Mouse (Mus musculus): ENCODE measurements around the gene Trmt13. TPM values are rescaled to one million over a fixed set of nuclear protein-coding genes. Genes with fewer than 3 reads are reported as not detected.

The Trmt13 gene
- polyA plus RNA-seq, 1 experiment from 2014 or later, result 22.4 TPM

- no peaks in the 10 kb centered on the region for H3K9me3 ChIP-seq
- H3K27me3 ChIP-seq (ENCODE audit: insufficient read depth, poor library complexity, severe bottlenecking), result no peaks in the 10 kb centered on the region
- 93% methylated on average over 7 of the region's 7 CpGs for whole genome bisulfite sequencing
- H3K27ac ChIP-seq, result no peak overlapping the region
- no peak for DNase-seq (ENCODE audit: low spot score)
- peaks cover 67% of the 10 kb centered on the region for H3K36me3 ChIP-seq
- no peak overlapping the region for H3K4me3 ChIP-seq
- no peaks in the 10 kb centered on the region for H3K4me1 ChIP-seq (replicated peaks)
Observed at GRCm38 (mm10) chr3:116620636-116621370, 6.4 kb upstream of the Trmt13 start.

GRCm38 (mm10) chr3:116618855-116619254, 4.5 kb upstream of the Trmt13 start:
- peaks cover 87% of the 10 kb centered on the region for H3K36me3 ChIP-seq
- H3K27me3 ChIP-seq (ENCODE audit: insufficient read depth, poor library complexity, severe bottlenecking), result no peaks in the 10 kb centered on the region
- no peak overlapping the region for H3K27ac ChIP-seq
- 89% methylated on average over 6 of the region's 6 CpGs for WGBS
- no peaks in the 10 kb centered on the region for H3K4me1 ChIP-seq (replicated peaks)
- H3K9me3 ChIP-seq, result no peaks in the 10 kb centered on the region
- no peak for DNase-seq (ENCODE audit: low spot score)
- no peak overlapping the region for H3K4me3 ChIP-seq

GRCm38 (mm10) chr3:116615318-116616068, 1.1 kb upstream of the Trmt13 start:
- no peaks in the 10 kb centered on the region for H3K9me3 ChIP-seq
- no peak for DNase-seq (ENCODE audit: low spot score)
- peaks cover 77% of the 10 kb centered on the region for H3K36me3 ChIP-seq
- no peaks in the 10 kb centered on the region for H3K27me3 ChIP-seq (ENCODE audit: insufficient read depth, poor library complexity, severe bottlenecking)
- 90% methylated on average over 8 of the region's 8 CpGs for WGBS
- H3K4me1 ChIP-seq (replicated peaks), result no peaks in the 10 kb centered on the region
- no peak overlapping the region for H3K27ac ChIP-seq
- no peak overlapping the region for H3K4me3 ChIP-seq

DNA sequence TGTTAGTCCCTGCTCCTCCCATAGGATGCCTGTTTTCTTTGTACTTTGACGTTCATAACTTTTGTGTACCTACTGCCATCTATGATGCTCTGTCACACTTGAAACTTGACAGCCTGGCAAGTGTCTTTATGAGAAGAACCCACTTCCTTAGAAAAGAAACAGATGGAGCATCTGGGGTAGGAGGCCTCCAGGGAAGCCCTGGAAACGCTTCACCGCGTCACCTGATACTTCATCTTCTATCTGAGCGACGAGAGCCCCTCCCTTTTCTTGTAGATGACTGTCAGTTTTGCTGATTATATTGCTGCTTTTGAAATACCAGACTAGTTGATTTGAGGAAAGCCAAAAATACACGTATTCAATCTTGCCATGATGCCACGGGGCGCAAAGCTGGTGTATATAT, 9.8 kb downstream of the Trmt13 start:
- Histone ChIP-seq H3K36me3 (peaks cover 47% of the 10 kb centered on the region), H3K27ac (no peak overlapping the region), H3K4me3 (no peak overlapping the region), H3K4me1 (replicated peaks) (no peaks in the 10 kb centered on the region), H3K27me3 (ENCODE audit: insufficient read depth, poor library complexity, severe bottlenecking) (no peaks in the 10 kb centered on the region), H3K9me3 (no peaks in the 10 kb centered on the region)
- 86% methylated on average over 9 of the region's 9 CpGs for whole genome bisulfite sequencing
- DNase-seq (ENCODE audit: low spot score), result no peak

DNA sequence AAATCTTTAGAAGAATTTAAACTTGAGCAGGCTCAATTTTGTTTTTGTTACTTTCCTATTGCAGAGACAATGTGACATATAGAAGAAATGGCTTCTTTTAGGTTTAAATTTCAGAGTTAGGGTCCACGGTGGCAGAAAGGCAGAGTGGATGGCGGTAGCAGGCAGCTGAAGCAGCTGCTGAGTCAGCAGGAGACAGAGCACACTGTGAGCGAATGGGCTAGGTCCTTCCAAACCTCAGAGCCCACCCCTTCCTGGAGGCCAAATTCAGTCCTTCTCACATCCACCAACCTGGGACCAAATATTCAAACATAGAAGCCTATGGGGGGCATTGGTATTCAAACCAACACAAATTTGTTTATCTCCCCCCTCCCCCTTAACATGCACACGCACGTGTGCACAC, 12.6 kb downstream of the Trmt13 start:
- no peak overlapping the region for H3K4me3 ChIP-seq
- no peak for DNase-seq (ENCODE audit: low spot score)
- WGBS, result 91% methylated on average over 5 of the region's 5 CpGs

DNA sequence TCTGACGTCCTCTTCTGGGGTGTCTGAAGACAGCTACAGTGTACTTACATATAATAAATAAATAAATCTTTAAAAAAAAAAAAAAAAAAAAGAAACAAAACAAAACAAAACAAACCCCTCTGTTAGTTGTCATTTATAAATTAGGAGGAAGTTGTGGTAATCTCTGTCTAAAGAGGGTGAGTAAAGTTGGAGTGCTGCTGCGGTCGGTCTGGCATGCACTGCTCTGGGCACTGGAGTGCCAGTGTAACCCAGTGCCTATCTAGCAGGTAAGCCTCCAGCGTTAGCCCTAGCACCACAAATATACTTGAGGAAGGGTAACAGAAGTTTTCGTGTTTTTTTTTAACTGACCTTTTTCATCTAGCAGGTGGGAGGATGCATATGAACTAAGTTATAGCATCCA, 13.4 kb downstream of the Trmt13 start:
- Histone ChIP-seq H3K4me3 (no peak overlapping the region), H3K27me3 (ENCODE audit: insufficient read depth, poor library complexity, severe bottlenecking) (no peaks in the 10 kb centered on the region), H3K9me3 (no peaks in the 10 kb centered on the region), H3K36me3 (peaks cover 16% of the 10 kb centered on the region; the same call in 1 of the 2 replicates), H3K4me1 (replicated peaks) (peaks cover 2% of the 10 kb centered on the region), H3K27ac (no peak overlapping the region)
- no peak for DNase-seq (ENCODE audit: low spot score)
- WGBS, result 90% methylated on average over 5 of the region's 5 CpGs

More for the DNA sequence above, 12.6 kb downstream of the Trmt13 start:
- H3K9me3 ChIP-seq, result no peaks in the 10 kb centered on the region
- H3K27me3 ChIP-seq (ENCODE audit: insufficient read depth, poor library complexity, severe bottlenecking), result no peaks in the 10 kb centered on the region
- no peaks in the 10 kb centered on the region for H3K4me1 ChIP-seq (replicated peaks)
- no peak overlapping the region for H3K27ac ChIP-seq
- H3K36me3 ChIP-seq, result peaks cover 22% of the 10 kb centered on the region

DNA sequence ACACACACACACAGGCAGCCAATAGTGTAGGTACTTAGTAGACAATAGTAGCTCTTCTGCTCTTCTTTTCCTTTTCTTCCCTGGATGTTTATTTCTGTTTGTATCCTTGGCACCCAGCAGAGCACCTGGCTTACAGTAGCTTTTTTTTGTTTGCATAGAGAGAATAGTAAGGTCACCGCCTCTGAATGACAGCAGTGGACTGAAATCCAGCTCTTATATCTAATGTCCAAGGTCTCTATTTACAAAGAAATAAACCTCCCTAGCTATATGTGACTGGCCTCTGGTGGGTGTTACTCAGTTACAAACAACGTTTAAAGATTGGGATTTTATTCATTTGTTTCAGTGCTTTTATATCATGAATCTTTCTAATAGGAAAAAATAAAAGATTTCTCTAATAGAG, 14.7 kb downstream of the Trmt13 start:
- H3K4me1 ChIP-seq (replicated peaks), result peaks cover 6% of the 10 kb centered on the region
- H3K27ac ChIP-seq, result no peak overlapping the region
- no peak for DNase-seq (ENCODE audit: low spot score)
- WGBS, result 92% methylated on average over 2 of the region's 2 CpGs
- no peak overlapping the region for H3K4me3 ChIP-seq
- no peaks in the 10 kb centered on the region for H3K9me3 ChIP-seq
- H3K27me3 ChIP-seq (ENCODE audit: insufficient read depth, poor library complexity, severe bottlenecking), result no peaks in the 10 kb centered on the region
- peaks cover 9% of the 10 kb centered on the region; the same call in 1 of the 2 replicates for H3K36me3 ChIP-seq

DNA sequence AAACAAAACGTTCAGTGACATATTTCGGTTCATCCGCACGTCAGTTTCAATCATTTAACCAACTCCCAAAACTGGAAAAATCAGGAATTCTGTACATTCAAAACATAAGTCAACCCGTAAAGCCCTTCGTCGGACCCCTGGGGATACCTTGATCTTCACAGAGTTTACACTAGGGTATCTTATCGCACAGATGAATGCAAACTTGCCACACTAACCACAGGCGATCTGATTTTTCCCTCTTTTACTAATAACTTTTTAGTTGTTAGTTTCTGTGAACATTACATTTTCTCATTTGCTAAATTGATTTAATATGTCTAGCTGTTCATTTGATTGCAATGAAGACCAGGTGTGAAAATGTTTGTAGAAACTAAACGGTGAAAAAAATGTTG, 18.8 kb downstream of the Trmt13 start:
- 11% methylated on average over 10 of the region's 10 CpGs for WGBS
- DNase-seq (ENCODE audit: low spot score), result no peak
- peak overlapping the region; percentile 94 for H3K27ac ChIP-seq

DNA sequence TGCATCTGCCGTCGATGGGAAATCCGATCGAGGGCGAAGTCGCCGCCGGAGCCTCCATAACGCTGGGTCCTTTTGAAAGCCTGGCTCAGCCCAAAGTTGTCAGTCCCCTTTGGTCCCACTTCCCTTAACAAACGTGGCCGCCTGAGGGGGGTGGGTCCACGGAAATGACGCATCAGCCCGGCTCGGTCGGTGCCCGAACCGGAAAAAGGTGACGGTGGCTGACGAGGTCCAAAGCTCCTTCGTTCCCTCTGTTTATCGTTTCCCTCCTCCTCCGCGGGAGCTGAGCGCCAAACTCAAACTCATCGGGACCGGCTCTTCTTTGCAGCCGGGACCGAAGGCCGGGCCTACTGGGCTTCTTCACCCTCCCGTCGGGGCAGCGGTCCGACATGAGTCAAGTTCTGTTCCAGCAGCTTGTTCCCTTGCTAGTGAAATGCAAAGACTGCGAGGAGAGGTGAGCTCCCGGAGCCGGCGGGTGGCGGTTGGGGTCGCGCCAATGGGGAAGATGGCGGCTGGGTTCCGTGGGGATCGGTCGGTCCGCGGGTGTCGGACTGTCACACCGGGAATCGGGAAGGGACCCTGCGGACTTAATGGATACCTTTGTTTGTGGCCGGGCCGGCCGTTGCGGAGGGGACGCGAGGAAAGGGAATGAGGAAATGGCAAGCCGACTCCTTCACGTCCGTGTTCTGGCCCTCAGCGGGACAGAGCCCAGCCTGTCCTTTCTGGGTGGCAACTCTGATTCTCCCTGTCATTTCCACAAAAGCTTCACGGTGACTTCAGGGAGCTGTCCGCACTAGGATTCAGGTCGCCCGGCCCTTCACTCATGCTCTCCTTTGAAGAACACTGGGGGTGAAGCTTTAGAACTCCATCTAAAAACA, 19.4 kb downstream of the Trmt13 start, which contains the start of gene Sass6:
Sass6 (plus strand) TSS at position 255 of the 875 bp plus-strand sequence.
- peak within 1 kb of the TSS; percentile 88 for H3K4me3 ChIP-seq
- H3K27ac ChIP-seq, result peak within 1 kb of the TSS; percentile 94
- DNase-seq (ENCODE audit: low spot score), result peak; percentile 97
- under 1% methylated on average over 65 of the region's 65 CpGs for WGBS
- no peaks in the 10 kb centered on the region for H3K9me3 ChIP-seq
- peaks cover 16% of the 10 kb centered on the region for H3K4me1 ChIP-seq (replicated peaks)
- peaks cover 23% of the 10 kb centered on the region for H3K36me3 ChIP-seq
- H3K27me3 ChIP-seq (ENCODE audit: insufficient read depth, poor library complexity, severe bottlenecking), result no peaks in the 10 kb centered on the region

More for the DNA sequence above, 18.8 kb downstream of the Trmt13 start:
- Histone ChIP-seq H3K27me3 (ENCODE audit: insufficient read depth, poor library complexity, severe bottlenecking) (no peaks in the 10 kb centered on the region), H3K4me1 (replicated peaks) (peaks cover 16% of the 10 kb centered on the region), H3K36me3 (peaks cover 17% of the 10 kb centered on the region), H3K9me3 (no peaks in the 10 kb centered on the region), H3K4me3 (peak overlapping the region; percentile 88)

GRCm38 (mm10) chr3:116594076-116594727, 20.2 kb downstream of the Trmt13 start:
- Histone ChIP-seq H3K36me3 (peaks cover 30% of the 10 kb centered on the region), H3K27ac (peak overlapping the region; percentile 94), H3K4me1 (replicated peaks) (peaks cover 16% of the 10 kb centered on the region), H3K9me3 (no peaks in the 10 kb centered on the region), H3K27me3 (ENCODE audit: insufficient read depth, poor library complexity, severe bottlenecking) (no peaks in the 10 kb centered on the region), H3K4me3 (peak overlapping the region; percentile 88)
- no peak for DNase-seq (ENCODE audit: low spot score)
- WGBS, result 2% methylated on average over 22 of the region's 22 CpGs

GRCm38 (mm10) chr3:116582201-116582600, 32.2 kb downstream of the Trmt13 start:
- 96% methylated on average over 9 of the region's 9 CpGs for WGBS
- Histone ChIP-seq H3K36me3 (peaks cover 74% of the 10 kb centered on the region), H3K4me3 (no peak overlapping the region), H3K4me1 (replicated peaks) (no peaks in the 10 kb centered on the region), H3K27ac (no peak overlapping the region), H3K9me3 (no peaks in the 10 kb centered on the region), H3K27me3 (ENCODE audit: insufficient read depth, poor library complexity, severe bottlenecking) (no peaks in the 10 kb centered on the region)
- DNase-seq (ENCODE audit: low spot score), result no peak

DNA sequence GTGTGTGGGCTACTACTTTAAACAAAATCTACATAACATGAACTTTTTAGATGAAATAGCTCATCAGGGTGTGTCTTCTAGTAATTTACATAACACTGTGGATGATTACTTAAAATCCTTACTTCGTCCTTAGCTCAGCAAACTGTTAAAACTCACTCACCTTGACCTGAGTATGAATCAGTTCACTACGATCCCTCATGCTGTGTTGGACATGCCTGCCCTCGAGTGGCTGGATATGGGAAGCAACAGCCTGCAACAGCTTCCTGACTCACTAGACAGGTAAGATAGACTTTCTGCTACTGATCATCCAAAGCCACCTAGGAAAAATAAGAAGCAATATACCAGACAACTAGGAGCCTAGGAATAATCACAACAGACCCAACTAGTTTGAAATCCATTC, 37.1 kb downstream of the Trmt13 start:
- Histone ChIP-seq H3K27ac (no peak overlapping the region), H3K36me3 (peaks cover 26% of the 10 kb centered on the region), H3K27me3 (ENCODE audit: insufficient read depth, poor library complexity, severe bottlenecking) (no peaks in the 10 kb centered on the region), H3K4me3 (no peak overlapping the region), H3K9me3 (no peaks in the 10 kb centered on the region), H3K4me1 (replicated peaks) (no peaks in the 10 kb centered on the region)
- WGBS, result 72% methylated on average over 3 of the region's 3 CpGs
- no peak for DNase-seq (ENCODE audit: low spot score)

All from hindbrain, embryonic 10.5 days (tissue).